Mouse (Mus musculus) thymus, postnatal 25 days (tissue): Measurements from ENCODE around the gene Dusp7.

Experiments
- DNase-seq: peaks from one replicate; pipeline ENCODE4 v3.0.0; 2022

The Dusp7 gene

GRCm38 (mm10) chr9:106392828-106393527 is 24.5 kb downstream of the Dusp7 start:
- DNase-seq: no peak

- DNase-seq: no peak
Measured at GRCm38 (mm10) chr9:106393548-106393947, 25.1 kb downstream of the Dusp7 start.

- DNase-seq: peak; percentile 48
Measured at GRCm38 (mm10) chr9:106394649-106395602, 26.5 kb downstream of the Dusp7 start.

GRCm38 (mm10) chr9:106397733-106398132 is 29.3 kb downstream of the Dusp7 start:
- no peak for DNase-seq

- no peak for DNase-seq
Measured at GRCm38 (mm10) chr9:106398667-106399311, 30.4 kb downstream of the Dusp7 start.

GRCm38 (mm10) chr9:106399808-106400207 is 31.4 kb downstream of the Dusp7 start:
- DNase-seq: no peak

- DNase-seq: no peak
Measured at GRCm38 (mm10) chr9:106402149-106402548, 33.7 kb downstream of the Dusp7 start.

- no peak for DNase-seq
Measured at GRCm38 (mm10) chr9:106402607-106403375, 34.4 kb downstream of the Dusp7 start.

- no peak for DNase-seq
Measured at GRCm38 (mm10) chr9:106405275-106405674, 36.8 kb downstream of the Dusp7 start.

GRCm38 (mm10) chr9:106406443-106407078 is 38.1 kb downstream of the Dusp7 start:
- DNase-seq: no peak

GRCm38 (mm10) chr9:106409096-106409495 is 40.7 kb downstream of the Dusp7 start:
- DNase-seq: no peak

GRCm38 (mm10) chr9:106410086-106410650 is 41.7 kb downstream of the Dusp7 start:
- DNase-seq: no peak

- DNase-seq: no peak
Measured at GRCm38 (mm10) chr9:106411091-106411594, 42.7 kb downstream of the Dusp7 start.

GRCm38 (mm10) chr9:106411729-106412128 is 43.3 kb downstream of the Dusp7 start:
- DNase-seq: no peak

- DNase-seq: no peak
Measured at GRCm38 (mm10) chr9:106412210-106412609, 43.8 kb downstream of the Dusp7 start.

- DNase-seq: no peak
Measured at GRCm38 (mm10) chr9:106413606-106414005, 45.2 kb downstream of the Dusp7 start.

- DNase-seq: no peak
Measured at GRCm38 (mm10) chr9:106416826-106417225, 48.4 kb downstream of the Dusp7 start.

GRCm38 (mm10) chr9:106417841-106418625 is 49.6 kb downstream of the Dusp7 start:
- DNase-seq: peak; percentile 59

- DNase-seq: no peak
Measured at GRCm38 (mm10) chr9:106420608-106421007, 52.2 kb downstream of the Dusp7 start.

GRCm38 (mm10) chr9:106421033-106421864 is 52.8 kb downstream of the Dusp7 start:
- no peak for DNase-seq
